Mouse (Mus musculus) lung, postnatal 0 days (tissue): ENCODE data around the gene Foxred1.

Experiments
- CTCF ChIP-seq: IDR thresholded peaks from 2 replicates; pipeline ENCODE4 v1.5.1; 2016; ENCODE audit warnings: antibody characterized with exemption, mild to moderate bottlenecking
- EP300 ChIP-seq: IDR thresholded peaks from 2 replicates; pipeline ENCODE4 v1.6.1; 2016; ENCODE audit warnings: antibody characterized with exemption, mild to moderate bottlenecking, control low read depth

GRCm38 (mm10) chr9:35249476-35249875 lies 38.6 kb upstream of the Foxred1 start:
- TF ChIP-seq CTCF (no peak), EP300 (no peak)
